Mouse (Mus musculus) cortical plate, adult 2 months (tissue): ENCODE measurements at regions not wholly inside any gene's neighbourhood (a gene's known extent, or its start where the extent isn't known, plus 50 kb on each side); places are given as distances from the start of the nearest gene placed in this dataset.
A peak's percentile ranks its signal among the peaks of the same experiment; 100 is the strongest.
"Not testable (repeated sequence)": the region's sequence is repeated elsewhere in the genome, so short reads cannot be mapped to it uniquely, and the experiment has no call there.

Experiments
- H3K27ac ChIP-seq: fragments of 200-500 bp; 2 replicates; pipeline ENCODE4 v1.5.1; 2012; ENCODE audit warnings: low read length, control low read depth, inconsistent platforms; ENCODE audit not compliant: insufficient read depth
- H3K4me1 ChIP-seq: fragments of 200-500 bp; 2 replicates; pipeline ENCODE4 v1.6.1; 2011; ENCODE audit warnings: low read length; ENCODE audit not compliant: control insufficient read depth, insufficient read depth
- H3K4me3 ChIP-seq: fragments of 200-500 bp; 2 replicates; pipeline ENCODE4 v1.5.1; 2011; ENCODE audit warnings: mild to moderate bottlenecking, low read length, control low read depth; ENCODE audit not compliant: insufficient read depth
- CTCF ChIP-seq: fragments of 200-500 bp; IDR thresholded peaks from 2 replicates; pipeline ENCODE4 v1.5.1; 2011; ENCODE audit warnings: mild to moderate bottlenecking, control low read depth, low read length; ENCODE audit not compliant: insufficient read depth; ENCODE audit errors: extremely low read depth
- POLR2A ChIP-seq: fragments of 200-500 bp; IDR thresholded peaks from 2 replicates; pipeline ENCODE4 v1.6.1; 2011; ENCODE audit warnings: mild to moderate bottlenecking, low read length, control low read depth; ENCODE audit not compliant: insufficient read depth; ENCODE audit errors: extremely low read depth

DNA sequence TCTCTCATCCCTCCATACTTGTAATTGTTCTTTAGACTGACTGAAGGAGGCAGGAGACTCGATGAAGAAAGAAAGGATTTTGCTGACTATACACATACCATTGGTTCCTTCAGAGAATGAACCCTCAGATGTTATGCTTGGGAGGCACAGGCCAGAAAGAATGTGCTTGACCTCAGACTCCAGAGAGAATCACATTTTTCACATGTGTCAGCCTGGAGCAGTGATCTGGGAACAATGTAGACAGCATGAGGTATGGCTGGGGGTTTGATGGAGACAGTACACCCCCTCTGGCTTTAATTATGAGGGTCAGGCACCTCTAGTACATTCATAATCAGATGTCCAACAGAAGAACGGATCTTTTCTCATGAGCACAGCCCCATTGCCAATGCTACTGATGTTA lies 70.3 kb upstream of the Cobl start:
- Histone ChIP-seq H3K4me3 (no peak overlapping the region), H3K27ac (no peak overlapping the region), H3K4me1 (peaks cover 1% of the 10 kb centered on the region; the same call in 1 of the 2 replicates)
- TF ChIP-seq POLR2A (no peak), CTCF (no peak)

DNA sequence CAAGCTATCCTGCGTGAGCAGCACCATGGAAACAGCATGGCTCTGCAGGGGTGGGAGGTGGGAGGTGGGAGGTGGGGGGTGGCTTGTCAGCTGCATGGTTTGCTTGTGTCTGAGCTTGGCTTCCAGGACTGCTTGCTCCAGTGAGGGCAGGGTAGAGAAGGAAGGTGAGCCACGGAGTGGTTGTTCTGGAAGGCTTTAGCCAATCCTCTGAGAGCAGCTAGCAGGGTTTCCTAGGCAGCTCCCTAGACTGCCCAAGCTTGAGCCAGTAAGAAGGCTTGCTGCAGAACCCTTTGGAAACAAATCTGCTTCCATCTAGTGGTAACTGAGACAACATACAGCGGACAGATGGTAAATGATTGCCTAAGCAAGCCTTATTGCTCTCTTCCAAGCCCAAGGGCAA lies 67.5 kb upstream of the Cobl start:
- H3K4me3 ChIP-seq, result no peak overlapping the region
- peaks cover 1% of the 10 kb centered on the region; the same call in 1 of the 2 replicates for H3K4me1 ChIP-seq
- TF ChIP-seq POLR2A (no peak), CTCF (peak; percentile 77)
- no peak overlapping the region for H3K27ac ChIP-seq

DNA sequence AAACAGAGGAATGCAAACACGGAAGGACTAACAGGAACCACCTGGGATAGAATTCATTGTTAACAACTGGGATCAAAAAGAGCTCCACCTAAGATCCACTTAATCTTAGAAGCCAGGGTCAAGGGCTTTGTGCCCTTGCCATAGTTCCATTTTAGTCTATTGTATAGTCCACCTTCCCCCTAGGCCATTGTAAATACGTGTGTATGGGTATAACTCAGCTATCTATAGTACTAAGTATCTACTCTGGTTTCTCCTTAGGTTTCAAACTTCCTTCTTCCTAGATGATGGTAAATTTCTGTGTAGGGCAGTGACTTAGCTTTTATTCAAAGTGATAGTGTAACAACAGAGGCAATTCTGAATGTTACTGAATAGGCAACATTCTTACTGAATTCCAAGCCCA lies 57.3 kb upstream of the Cobl start:
- H3K4me1 ChIP-seq, H3K4me3 ChIP-seq, H3K27ac ChIP-seq: not testable (repeated sequence)

DNA sequence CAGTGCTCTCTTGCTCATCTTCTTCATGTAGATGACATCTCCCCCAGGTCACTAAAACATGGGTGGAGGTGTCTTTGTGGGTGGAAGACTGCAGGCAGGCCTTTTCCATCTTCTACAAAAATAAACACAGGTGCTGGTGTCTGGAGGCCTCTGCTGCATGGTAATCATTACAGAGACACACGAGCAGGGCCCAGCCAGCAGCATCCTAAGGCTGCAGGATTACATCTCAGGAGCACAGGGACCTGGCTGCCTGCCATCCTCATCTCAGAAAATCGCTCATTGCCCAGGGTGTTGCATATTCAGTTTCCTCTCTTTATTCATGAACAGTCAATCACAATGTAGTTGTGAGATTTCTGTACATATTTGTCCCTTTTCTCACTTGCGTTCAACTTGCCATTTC lies 56.5 kb upstream of the Cobl start:
- no peak overlapping the region for H3K27ac ChIP-seq
- TF ChIP-seq CTCF (no peak), POLR2A (no peak)

DNA sequence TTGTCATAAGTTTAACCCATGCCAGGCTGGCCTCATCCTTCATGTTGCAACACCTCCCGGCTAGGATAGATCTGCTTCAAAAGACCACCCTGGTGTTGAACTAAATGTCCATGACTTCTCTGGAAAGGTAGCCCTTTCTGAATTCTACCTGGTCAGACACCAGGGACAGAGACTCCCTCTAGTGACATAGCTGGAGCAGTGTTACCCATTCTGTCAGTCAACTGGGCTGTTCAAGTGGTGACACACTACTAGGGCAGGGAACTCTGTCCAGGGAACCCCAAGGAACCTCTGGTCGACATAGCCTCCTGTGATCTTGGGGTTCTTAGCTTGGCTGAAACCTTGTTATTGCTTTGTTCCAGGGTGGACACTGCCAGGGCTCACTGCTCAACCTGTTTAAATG lies 51.6 kb upstream of the Cobl start:
- Histone ChIP-seq H3K27ac (no peak overlapping the region), H3K4me1 (no peaks in the 10 kb centered on the region), H3K4me3 (no peak overlapping the region)
- TF ChIP-seq POLR2A (no peak), CTCF (no peak)

More for the DNA sequence above, 56.5 kb upstream of the Cobl start:
- Histone ChIP-seq H3K4me3 (no peak overlapping the region), H3K4me1 (no peaks in the 10 kb centered on the region)
